Mouse (Mus musculus) ovary, postnatal 36 days (tissue): ENCODE results near the gene Gja3.

ENCODE experiments used
- DNase-seq: peaks from one replicate; pipeline ENCODE4 v3.0.0; 2022; ENCODE audit warnings: low spot score, mixed read lengths

Gja3 gene

GRCm38 (mm10) chr14:57057563-57058321, at the start of gene Gja3:
Gja3 (minus strand) TSS chr14:57058100.
- DNase-seq, result peak; percentile 36

- DNase-seq, result no peak
These were observed 49.2 kb upstream of the Gja3 start for GRCm38 (mm10) chr14:57107091-57107490.

GRCm38 (mm10) chr14:57105721-57106120, 47.8 kb upstream of the Gja3 start:
- no peak for DNase-seq

- DNase-seq, result no peak
These were observed 47.2 kb upstream of the Gja3 start for GRCm38 (mm10) chr14:57105111-57105510.

GRCm38 (mm10) chr14:57104106-57105023, 46.5 kb upstream of the Gja3 start, which contains the start of gene Gjb2:
Gjb2 (minus strand) TSS chr14:57104702.
- DNase-seq, result peak; percentile 43

- DNase-seq, result no peak
These were observed 45.8 kb upstream of the Gja3 start for GRCm38 (mm10) chr14:57103711-57104105.

GRCm38 (mm10) chr14:57103121-57103520, 45.2 kb upstream of the Gja3 start:
- no peak for DNase-seq

- no peak for DNase-seq
These were observed 43.7 kb upstream of the Gja3 start for GRCm38 (mm10) chr14:57101623-57102022.

- DNase-seq, result no peak
These were observed 38.0 kb upstream of the Gja3 start for GRCm38 (mm10) chr14:57095855-57096254.

GRCm38 (mm10) chr14:57093029-57093428, 35.1 kb upstream of the Gja3 start:
- peak; percentile 34 for DNase-seq

- DNase-seq, result no peak
These were observed 32.1 kb upstream of the Gja3 start for GRCm38 (mm10) chr14:57090001-57090400.

GRCm38 (mm10) chr14:57089107-57089506, 31.2 kb upstream of the Gja3 start:
- no peak for DNase-seq

- no peak for DNase-seq
These were observed 26.3 kb upstream of the Gja3 start for GRCm38 (mm10) chr14:57084180-57084668.

GRCm38 (mm10) chr14:57082863-57083262, 25.0 kb upstream of the Gja3 start:
- no peak for DNase-seq

- DNase-seq, result no peak
These were observed 17.6 kb upstream of the Gja3 start for GRCm38 (mm10) chr14:57075537-57075936.

- peak; percentile 36 for DNase-seq
These were observed 12.0 kb upstream of the Gja3 start for GRCm38 (mm10) chr14:57069906-57070305.

GRCm38 (mm10) chr14:57066053-57066452, 8.2 kb upstream of the Gja3 start:
- no peak for DNase-seq

GRCm38 (mm10) chr14:57060052-57060451, 2.2 kb upstream of the Gja3 start:
- DNase-seq, result peak; percentile 54

GRCm38 (mm10) chr14:57057204-57057562, 717 bp downstream of the Gja3 start:
- no peak for DNase-seq

GRCm38 (mm10) chr14:57052713-57053112, 5.2 kb downstream of the Gja3 start:
- DNase-seq, result no peak

GRCm38 (mm10) chr14:57043863-57044262, 14.0 kb downstream of the Gja3 start:
- no peak for DNase-seq

GRCm38 (mm10) chr14:57041439-57041838, 16.5 kb downstream of the Gja3 start:
- DNase-seq, result no peak
